Mouse (Mus musculus) layer of hippocampus, postnatal 10 days (tissue): ENCODE data around the gene Lcor. TPM values are rescaled to one million over a fixed set of nuclear protein-coding genes. Genes with fewer than 3 reads are reported as not detected.

ENCODE experiments used
- DNase-seq, 2 experiments: peaks; one replicate each; pipeline ENCODE4 v3.0.0; 2021; ENCODE audit warnings: low spot score in 2 of 2
- long read RNA-seq: library from polyadenylated mRNA; stranded (forward); transcript quantifications from one replicate; pipeline ENCODE4 v2.0.0, GENCODE M21; 2023
- total RNA-seq, 2 experiments: library from RNA; stranded (reverse); gene quantifications; 2 replicates each; pipeline ENCODE4 v1.2.3; 2021

Gene Lcor
- 10 to 100 TPM; 17.0 to 18.1 TPM for total RNA-seq
- long read RNA-seq, partial matches to known transcripts = 0 of 7 reads
- long read RNA-seq, other reads (novel, unspliced or antisense) = 7 of 7 reads

GRCm38 (mm10) chr19:41482190-41482908, at the start of gene Lcor:
Lcor (plus strand) TSS chr19:41482637.
- DNase-seq = peak; percentile 84 to 88

GRCm38 (mm10) chr19:41435366-41435765, 47.1 kb upstream of the Lcor start:
- no peak for DNase-seq

GRCm38 (mm10) chr19:41436461-41436860, 46.0 kb upstream of the Lcor start:
- DNase-seq = no peak

GRCm38 (mm10) chr19:41438953-41439352, 43.5 kb upstream of the Lcor start:
- DNase-seq = peak in 1 of 2 experiments; percentile 4

- no peak for DNase-seq
Observed at GRCm38 (mm10) chr19:41441446-41441845, 41.0 kb upstream of the Lcor start.

- DNase-seq = no peak
Observed at GRCm38 (mm10) chr19:41441911-41442607, 40.4 kb upstream of the Lcor start.

GRCm38 (mm10) chr19:41442608-41442969, 39.8 kb upstream of the Lcor start:
- DNase-seq = peak; percentile 32 to 46

- DNase-seq = no peak
Observed at GRCm38 (mm10) chr19:41444491-41444890, 37.9 kb upstream of the Lcor start.

- no peak for DNase-seq
Observed at GRCm38 (mm10) chr19:41445013-41445610, 37.3 kb upstream of the Lcor start.

GRCm38 (mm10) chr19:41445723-41446122, 36.7 kb upstream of the Lcor start:
- DNase-seq = no peak

GRCm38 (mm10) chr19:41447166-41447565, 35.3 kb upstream of the Lcor start:
- no peak for DNase-seq

GRCm38 (mm10) chr19:41447760-41448159, 34.7 kb upstream of the Lcor start:
- no peak for DNase-seq

GRCm38 (mm10) chr19:41449415-41450075, 32.9 kb upstream of the Lcor start:
- DNase-seq = no peak

- DNase-seq = no peak
Observed at GRCm38 (mm10) chr19:41452166-41452565, 30.3 kb upstream of the Lcor start.

- DNase-seq = no peak
Observed at GRCm38 (mm10) chr19:41454601-41455000, 27.8 kb upstream of the Lcor start.

- DNase-seq = no peak
Observed at GRCm38 (mm10) chr19:41455091-41455626, 27.3 kb upstream of the Lcor start.

- DNase-seq = no peak
Observed at GRCm38 (mm10) chr19:41457181-41457580, 25.3 kb upstream of the Lcor start.

GRCm38 (mm10) chr19:41462166-41462735, 20.2 kb upstream of the Lcor start:
- no peak for DNase-seq

GRCm38 (mm10) chr19:41463841-41464240, 18.6 kb upstream of the Lcor start:
- no peak for DNase-seq

- no peak for DNase-seq
Observed at GRCm38 (mm10) chr19:41466475-41466874, 16.0 kb upstream of the Lcor start.

GRCm38 (mm10) chr19:41473566-41474135, 8.8 kb upstream of the Lcor start:
- no peak for DNase-seq
